Mouse (Mus musculus): ENCODE data around the gene Parp4.

Parp4 gene

GRCm38 (mm10) chr14:56575416-56575815, at the start of gene Parp4, which contains the start of gene Cenpj:
Gene Parp4, plus strand, starts transcription at chr14:56575619.
Gene Cenpj, minus strand, starts transcription at chr14:56575425.
- DNase-seq (ENCODE audit: low read depth, low spot score): no peak

GRCm38 (mm10) chr14:56530788-56531187, 44.6 kb upstream of the Parp4 start:
- DNase-seq (ENCODE audit: low read depth, low spot score): no peak

GRCm38 (mm10) chr14:56544946-56545345, 30.5 kb upstream of the Parp4 start:
- no peak for DNase-seq (ENCODE audit: low read depth, low spot score)

GRCm38 (mm10) chr14:56545491-56545890, 29.9 kb upstream of the Parp4 start:
- no peak for DNase-seq (ENCODE audit: low read depth, low spot score)

GRCm38 (mm10) chr14:56550960-56551359, 24.5 kb upstream of the Parp4 start:
- no peak for DNase-seq (ENCODE audit: low read depth, low spot score)

- no peak for DNase-seq (ENCODE audit: low read depth, low spot score)
Measured at GRCm38 (mm10) chr14:56552924-56553323, 22.5 kb upstream of the Parp4 start.

GRCm38 (mm10) chr14:56553331-56553730, 22.1 kb upstream of the Parp4 start:
- no peak for DNase-seq (ENCODE audit: low read depth, low spot score)

GRCm38 (mm10) chr14:56554716-56555115, 20.7 kb upstream of the Parp4 start:
- no peak for DNase-seq (ENCODE audit: low read depth, low spot score)

GRCm38 (mm10) chr14:56559134-56559533, 16.3 kb upstream of the Parp4 start:
- no peak for DNase-seq (ENCODE audit: low read depth, low spot score)

GRCm38 (mm10) chr14:56567476-56567875, 7.9 kb upstream of the Parp4 start:
- DNase-seq (ENCODE audit: low read depth, low spot score): no peak

- no peak for DNase-seq (ENCODE audit: low read depth, low spot score)
Measured at GRCm38 (mm10) chr14:56569041-56569440, 6.4 kb upstream of the Parp4 start.

GRCm38 (mm10) chr14:56571310-56572093, 3.9 kb upstream of the Parp4 start:
- peak; percentile 90 for DNase-seq (ENCODE audit: low read depth, low spot score)

- no peak for DNase-seq (ENCODE audit: low read depth, low spot score)
Measured at GRCm38 (mm10) chr14:56572546-56572945, 2.9 kb upstream of the Parp4 start.

GRCm38 (mm10) chr14:56575969-56576901, 816 bp downstream of the Parp4 start:
- no peak for DNase-seq (ENCODE audit: low read depth, low spot score)

- DNase-seq (ENCODE audit: low read depth, low spot score): no peak
Measured at GRCm38 (mm10) chr14:56579011-56579410, 3.6 kb downstream of the Parp4 start.

- no peak for DNase-seq (ENCODE audit: low read depth, low spot score)
Measured at GRCm38 (mm10) chr14:56581117-56581516, 5.7 kb downstream of the Parp4 start.

- no peak for DNase-seq (ENCODE audit: low read depth, low spot score)
Measured at GRCm38 (mm10) chr14:56582294-56582693, 6.9 kb downstream of the Parp4 start.

GRCm38 (mm10) chr14:56592191-56592590, 16.8 kb downstream of the Parp4 start:
- no peak for DNase-seq (ENCODE audit: low read depth, low spot score)

GRCm38 (mm10) chr14:56594811-56595210, 19.4 kb downstream of the Parp4 start:
- no peak for DNase-seq (ENCODE audit: low read depth, low spot score)

- peak; percentile 58 for DNase-seq (ENCODE audit: low read depth, low spot score)
Measured at GRCm38 (mm10) chr14:56598759-56599158, 23.3 kb downstream of the Parp4 start.

- no peak for DNase-seq (ENCODE audit: low read depth, low spot score)
Measured at GRCm38 (mm10) chr14:56602069-56602468, 26.6 kb downstream of the Parp4 start.

- DNase-seq (ENCODE audit: low read depth, low spot score): no peak
Measured at GRCm38 (mm10) chr14:56604438-56604837, 29.0 kb downstream of the Parp4 start.
